Mouse (Mus musculus): ENCODE results near the gene Fam178b. TPM values are rescaled to one million over a fixed set of nuclear protein-coding genes. Genes with fewer than 3 reads are reported as not detected.

Gene Fam178b
- total and polyA plus RNA-seq, 2 experiments from 2014 or later, result 0.32 TPM; not detected in 1

GRCm38 (mm10) chr1:36696411-36696810 is 13.4 kb upstream of the Fam178b start:
- H3K9ac ChIP-seq (replicated peaks; ENCODE audit: low read length, poor library complexity, severe bottlenecking), result no peak overlapping the region
- no peak overlapping the region for H3K27ac ChIP-seq (ENCODE audit: low read depth, low read length)
- H3K4me2 ChIP-seq (ENCODE audit: low read depth, low read length, poor library complexity, severe bottlenecking), result no peak overlapping the region
- DNase-seq (ENCODE audit: low spot score), result no peak
- 67% methylated on average over 6 of the region's 6 CpGs for WGBS
- H3K4me3 ChIP-seq (ENCODE audit: low read depth, low read length), result no peak overlapping the region
- H3K9me3 ChIP-seq (ENCODE audit: low read length), result no peaks in the 10 kb centered on the region
- peaks cover 4% of the 10 kb centered on the region; the same call in 1 of the 2 replicates for H3K4me1 ChIP-seq (ENCODE audit: insufficient read depth, low read length)
- peaks cover 38% of the 10 kb centered on the region for H3K36me3 ChIP-seq (ENCODE audit: insufficient read depth, low read length)
- peak; percentile 60 for TF ChIP-seq CTCF (IDR thresholded peaks at IDR 0.05)
- no peaks in the 10 kb centered on the region for H3K27me3 ChIP-seq (ENCODE audit: insufficient read depth, low read length)
- ATAC-seq (ENCODE audit: low FRiP score), result no peak

- ATAC-seq (ENCODE audit: low FRiP score) (no peak), DNase-seq (ENCODE audit: low spot score) (no peak)
- TF ChIP-seq CTCF (IDR thresholded peaks at IDR 0.05), result no peak
- no peak overlapping the region for H3K4me3 ChIP-seq (ENCODE audit: low read depth, low read length)
- H3K27me3 ChIP-seq (ENCODE audit: insufficient read depth, low read length), result no peaks in the 10 kb centered on the region
- no peak overlapping the region for H3K27ac ChIP-seq (ENCODE audit: low read depth, low read length)
- H3K4me1 ChIP-seq (ENCODE audit: insufficient read depth, low read length), result peaks cover 4% of the 10 kb centered on the region; the same call in 1 of the 2 replicates
- no peak overlapping the region for H3K4me2 ChIP-seq (ENCODE audit: low read depth, low read length, poor library complexity, severe bottlenecking)
- no peak overlapping the region for H3K9ac ChIP-seq (replicated peaks; ENCODE audit: low read length, poor library complexity, severe bottlenecking)
- H3K36me3 ChIP-seq (ENCODE audit: insufficient read depth, low read length), result peaks cover 25% of the 10 kb centered on the region
- H3K9me3 ChIP-seq (ENCODE audit: low read length), result no peaks in the 10 kb centered on the region
- 91% methylated on average over 6 of the region's 6 CpGs for WGBS
These were observed 11.9 kb upstream of the Fam178b start for GRCm38 (mm10) chr1:36694871-36695270.

GRCm38 (mm10) chr1:36691271-36692155 is 8.5 kb upstream of the Fam178b start, which contains the start of gene Cox5b:
Gene Cox5b (plus strand): TSS chr1:36691449.
- Histone ChIP-seq H3K9ac (replicated peaks; ENCODE audit: low read length, poor library complexity, severe bottlenecking) (peak within 1 kb of the TSS; percentile 93), H3K4me3 (ENCODE audit: low read depth, low read length) (peak within 1 kb of the TSS; percentile 82), H3K4me2 (ENCODE audit: low read depth, low read length, poor library complexity, severe bottlenecking) (peak within 1 kb of the TSS; percentile 83), H3K36me3 (ENCODE audit: insufficient read depth, low read length) (peaks cover 10% of the 10 kb centered on the region), H3K4me1 (ENCODE audit: insufficient read depth, low read length) (peaks cover 4% of the 10 kb centered on the region; the same call in 1 of the 2 replicates), H3K27ac (ENCODE audit: low read depth, low read length) (peak within 1 kb of the TSS; percentile 65; the same call in 1 of the 2 replicates), H3K9me3 (ENCODE audit: low read length) (no peaks in the 10 kb centered on the region), H3K27me3 (ENCODE audit: insufficient read depth, low read length) (no peaks in the 10 kb centered on the region)
- WGBS, result 1% methylated on average over 63 of the region's 68 CpGs
- DNase-seq (ENCODE audit: low spot score), result peak; percentile 99
- peak; percentile 94 for ATAC-seq (ENCODE audit: low FRiP score)
- no peak; the same call in 1 of the 2 replicates for TF ChIP-seq CTCF (IDR thresholded peaks at IDR 0.05)

- no peaks in the 10 kb centered on the region for H3K27me3 ChIP-seq (ENCODE audit: insufficient read depth, low read length)
- DNase-seq (ENCODE audit: low spot score) (no peak), ATAC-seq (ENCODE audit: low FRiP score) (peak; percentile 4; the same call in 1 of the 2 replicates)
- peak overlapping the region; percentile 82 for H3K4me3 ChIP-seq (ENCODE audit: low read depth, low read length)
- H3K9me3 ChIP-seq (ENCODE audit: low read length), result no peaks in the 10 kb centered on the region
- 64% methylated on average over 11 of the region's 11 CpGs for WGBS
- H3K27ac ChIP-seq (ENCODE audit: low read depth, low read length), result peak overlapping the region; percentile 2; the same call in 1 of the 2 replicates
- TF ChIP-seq CTCF (IDR thresholded peaks at IDR 0.05), result no peak
- H3K9ac ChIP-seq (replicated peaks; ENCODE audit: low read length, poor library complexity, severe bottlenecking), result peak overlapping the region; percentile 2; the same call in 1 of the 2 replicates
- H3K36me3 ChIP-seq (ENCODE audit: insufficient read depth, low read length), result peaks cover 10% of the 10 kb centered on the region
- H3K4me1 ChIP-seq (ENCODE audit: insufficient read depth, low read length), result peaks cover 4% of the 10 kb centered on the region; the same call in 1 of the 2 replicates
- H3K4me2 ChIP-seq (ENCODE audit: low read depth, low read length, poor library complexity, severe bottlenecking), result peak overlapping the region; percentile 83
These were observed 7.8 kb upstream of the Fam178b start for GRCm38 (mm10) chr1:36690671-36691235.

GRCm38 (mm10) chr1:36683810-36684467 is 956 bp upstream of the Fam178b start:
- TF ChIP-seq CTCF (IDR thresholded peaks at IDR 0.05), result peak; percentile 94
- ATAC-seq (ENCODE audit: low FRiP score) (peak; percentile 76; the same call in 1 of the 2 replicates), DNase-seq (ENCODE audit: low spot score) (peak; percentile 96)
- Histone ChIP-seq H3K4me2 (ENCODE audit: low read depth, low read length, poor library complexity, severe bottlenecking) (no peak overlapping the region), H3K27me3 (ENCODE audit: insufficient read depth, low read length) (no peaks in the 10 kb centered on the region), H3K36me3 (ENCODE audit: insufficient read depth, low read length) (no peaks in the 10 kb centered on the region), H3K27ac (ENCODE audit: low read depth, low read length) (no peak overlapping the region), H3K9me3 (ENCODE audit: low read length) (no peaks in the 10 kb centered on the region), H3K4me1 (ENCODE audit: insufficient read depth, low read length) (no peaks in the 10 kb centered on the region), H3K4me3 (ENCODE audit: low read depth, low read length) (no peak overlapping the region), H3K9ac (replicated peaks; ENCODE audit: low read length, poor library complexity, severe bottlenecking) (no peak overlapping the region)
- 9% methylated on average over 13 of the region's 13 CpGs for WGBS

All from midbrain, postnatal 0 days (tissue).